Mouse (Mus musculus) liver, postnatal 0 days (tissue): Measurements from ENCODE around the gene Prx. TPM values are rescaled to one million over a fixed set of nuclear protein-coding genes. Genes with fewer than 3 reads are reported as not detected.
A peak's percentile ranks its signal among the peaks of the same experiment; 100 is the strongest.

Source experiments
- ATAC-seq: fragments of 200-750 bp; cut with Nextera tagmentation; 2 replicates; pipeline ENCODE4 v1.8.0; 2017; ENCODE audit warnings: mild to moderate bottlenecking, moderate library complexity
- DNase-seq: peaks from one replicate; pipeline ENCODE4 v3.0.0-alpha.2; 2016
- H3K27ac ChIP-seq: fragments of 300-500 bp; sonication (generic); 2 replicates; pipeline ENCODE4 v1.5.1; 2014; ENCODE audit warnings: antibody characterized with exemption, moderate library complexity, mild to moderate bottlenecking, low read depth
- H3K27me3 ChIP-seq: fragments of 300-500 bp; sonication (generic); 2 replicates; pipeline ENCODE4 v1.6.1; 2014; ENCODE audit warnings: low read length, control low read depth, mixed read lengths; ENCODE audit not compliant: insufficient read depth
- H3K36me3 ChIP-seq: fragments of 300-500 bp; sonication (generic); replicated peaks from 2 replicates; pipeline ENCODE4 v1.6.1; 2014; ENCODE audit warnings: mild to moderate bottlenecking, control low read depth, low read length, moderate library complexity, mixed read lengths; ENCODE audit not compliant: insufficient read depth
- H3K4me1 ChIP-seq: fragments of 300-500 bp; sonication (generic); 2 replicates; pipeline ENCODE4 v1.6.1; 2014; ENCODE audit warnings: antibody characterized with exemption, mild to moderate bottlenecking, control low read depth; ENCODE audit not compliant: insufficient read depth
- H3K4me2 ChIP-seq: fragments of 300-500 bp; sonication (generic); 2 replicates; pipeline ENCODE4 v1.6.1; 2014; ENCODE audit warnings: low read depth, mild to moderate bottlenecking, low read length, moderate library complexity, mixed read lengths
- H3K4me3 ChIP-seq: fragments of 300-500 bp; sonication (generic); 2 replicates; pipeline ENCODE4 v1.5.1; 2014; ENCODE audit warnings: low read depth, low read length
- H3K9ac ChIP-seq: fragments of 300-500 bp; sonication (generic); replicated peaks from 2 replicates; pipeline ENCODE4 v1.6.1; 2014; ENCODE audit warnings: mild to moderate bottlenecking, moderate library complexity
- H3K9me3 ChIP-seq: fragments of 300-500 bp; sonication (generic); 2 replicates; pipeline ENCODE4 v1.6.1; 2016; ENCODE audit warnings: mild to moderate bottlenecking, control low read depth, low read length, mixed read lengths
- CTCF ChIP-seq: sonication (generic); IDR thresholded peaks from 2 replicates; pipeline ENCODE4 v1.5.1; 2016; ENCODE audit warnings: antibody characterized with exemption, low read depth
- EP300 ChIP-seq: IDR thresholded peaks from 2 replicates; pipeline ENCODE4 v1.6.1; 2016; ENCODE audit warnings: antibody characterized with exemption, low read depth, mild to moderate bottlenecking
- WGBS: fragments of 180-500 bp; shearing (Covaris S2); extraction: QIAGEN DNeasy Blood & Tissue Kit; methylation state at CpG from one replicate; pipeline ENCODE4 v1.1.7; 2014; ENCODE audit not compliant: insufficient replicate concordance; 5-methylcytosine and 5-hydroxymethylcytosine counted together
- polyA plus RNA-seq: library from polyadenylated mRNA; unstranded; fragments of >200 nt; fragmentation: Nextera tagmentation; extraction: Ambion mirVana; gene quantifications from 2 replicates; pipeline ENCODE4 v1.2.1, GENCODE M21; 2015

The Prx gene
- polyA plus RNA-seq, 1 experiment from 2014 or later: 0.25 TPM

- Histone ChIP-seq H3K27ac (no peak overlapping the region), H3K36me3 (no peaks in the 10 kb centered on the region), H3K9me3 (no peaks in the 10 kb centered on the region), H3K4me3 (peak overlapping the region; percentile 59; the same call in 1 of the 2 replicates), H3K27me3 (no peaks in the 10 kb centered on the region), H3K4me2 (peak overlapping the region; percentile 81), H3K4me1 (peaks cover 10% of the 10 kb centered on the region), H3K9ac (no peak overlapping the region)
- no peak for ATAC-seq
- DNase-seq: no peak
- TF ChIP-seq EP300 (no peak), CTCF (no peak)
- 43% methylated on average over 5 of the region's 5 CpGs for WGBS
Observed at GRCm38 (mm10) chr7:27552070-27552469, 52.9 kb downstream of the Prx start.

- no peaks in the 10 kb centered on the region for H3K9me3 ChIP-seq
- peak; percentile 99 for ATAC-seq
- peak within 1 kb of the TSS; percentile 25 for H3K27ac ChIP-seq
- DNase-seq: peak; percentile 95
- peak within 1 kb of the TSS; percentile 59 for H3K4me3 ChIP-seq
- no peaks in the 10 kb centered on the region for H3K36me3 ChIP-seq
- no peaks in the 10 kb centered on the region for H3K27me3 ChIP-seq
- H3K4me2 ChIP-seq: peak within 1 kb of the TSS; percentile 81
- peaks cover 10% of the 10 kb centered on the region for H3K4me1 ChIP-seq
- peak within 1 kb of the TSS; percentile 63 for H3K9ac ChIP-seq
- WGBS: 1% methylated on average over 39 of the region's 41 CpGs
- TF ChIP-seq EP300: no peak; the same call in 1 of the 2 replicates
- no peak for TF ChIP-seq CTCF
Observed at GRCm38 (mm10) chr7:27552931-27553513, 53.9 kb downstream of the Prx start, which contains the start of the genes Pld3 and 2310022A10Rik. Pld3 (minus strand) TSS chr7:27553218. 2310022A10Rik (plus strand) TSS chr7:27553233.

- no peak for DNase-seq
- TF ChIP-seq EP300 (no peak), CTCF (no peak)
- ATAC-seq: no peak
- H3K9me3 ChIP-seq: no peaks in the 10 kb centered on the region
- no peak overlapping the region for H3K27ac ChIP-seq
- H3K4me2 ChIP-seq: no peak overlapping the region
- no peaks in the 10 kb centered on the region for H3K4me1 ChIP-seq
- no peaks in the 10 kb centered on the region for H3K27me3 ChIP-seq
- 57% methylated on average over 8 of the region's 8 CpGs for whole genome bisulfite sequencing
- no peak overlapping the region for H3K4me3 ChIP-seq
- H3K36me3 ChIP-seq: peaks cover 25% of the 10 kb centered on the region
- H3K9ac ChIP-seq: no peak overlapping the region
Observed at GRCm38 (mm10) chr7:27560291-27560887, 61.3 kb downstream of the Prx start.

- no peak for ATAC-seq
- Histone ChIP-seq H3K9ac (no peak overlapping the region), H3K27me3 (no peaks in the 10 kb centered on the region), H3K36me3 (peaks cover 28% of the 10 kb centered on the region), H3K9me3 (no peaks in the 10 kb centered on the region), H3K4me1 (no peaks in the 10 kb centered on the region), H3K4me2 (no peak overlapping the region), H3K4me3 (no peak overlapping the region), H3K27ac (no peak overlapping the region)
- DNase-seq: no peak
- TF ChIP-seq EP300 (no peak), CTCF (no peak)
- 53% methylated on average over 1 of the region's 1 CpGs for WGBS
Observed at GRCm38 (mm10) chr7:27560978-27561377, 61.9 kb downstream of the Prx start.

Other genes with a start within 250 kb of the Prx start
- gene Numbl, start 240.9 kb upstream of the Prx start, polyA plus RNA-seq: 1.1 and 1.2 TPM in 2 replicates
- 7.2 and 9.2 TPM in 2 replicates for gene Ltbp4, start 161.6 kb upstream of the Prx start, polyA plus RNA-seq
- 9.5 and 10.9 TPM in 2 replicates for gene Shkbp1, start 143.3 kb upstream of the Prx start, polyA plus RNA-seq
- gene Gm20479, start 141.9 kb upstream of the Prx start, polyA plus RNA-seq: 1.1 TPM in 1 of 2 replicates, not detected in the other
- gene Sptbn4, start 51.6 kb upstream of the Prx start, polyA plus RNA-seq: 0.02 and 0.18 TPM in 2 replicates
- gene Blvrb, start 51.3 kb upstream of the Prx start, polyA plus RNA-seq: 372 and 407 TPM in 2 replicates
- gene Sertad3, start 25.6 kb upstream of the Prx start, polyA plus RNA-seq: 16.2 and 17.0 TPM in 2 replicates
- gene Sertad1, start 12.4 kb upstream of the Prx start, polyA plus RNA-seq: 18.3 and 18.5 TPM in 2 replicates
- gene Hipk4, start 23.9 kb downstream of the Prx start, polyA plus RNA-seq: 0.04 TPM in 1 of 2 replicates, not detected in the other
- gene Pld3, start 53.9 kb downstream of the Prx start, polyA plus RNA-seq: 46.5 and 49.3 TPM in 2 replicates
- 8.6 and 9.0 TPM in 2 replicates for gene 2310022A10Rik, start 53.9 kb downstream of the Prx start, polyA plus RNA-seq
- gene Akt2, start 92.2 kb downstream of the Prx start, polyA plus RNA-seq: 24.0 and 25.5 TPM in 2 replicates
- gene Ttc9b, start 154.6 kb downstream of the Prx start, polyA plus RNA-seq: not detected in 2 replicates
- 1.7 and 2.2 TPM in 2 replicates for gene Map3k10, start 175.3 kb downstream of the Prx start, polyA plus RNA-seq
- gene Zfp607b, start 190.0 kb downstream of the Prx start, polyA plus RNA-seq: 0.46 and 0.78 TPM in 2 replicates
- gene Zfp60, start 232.1 kb downstream of the Prx start, polyA plus RNA-seq: 3.2 and 3.9 TPM in 2 replicates